Comparison of ENCODE assay signal across 8 mouse cellular contexts in the genomic region with DNA sequence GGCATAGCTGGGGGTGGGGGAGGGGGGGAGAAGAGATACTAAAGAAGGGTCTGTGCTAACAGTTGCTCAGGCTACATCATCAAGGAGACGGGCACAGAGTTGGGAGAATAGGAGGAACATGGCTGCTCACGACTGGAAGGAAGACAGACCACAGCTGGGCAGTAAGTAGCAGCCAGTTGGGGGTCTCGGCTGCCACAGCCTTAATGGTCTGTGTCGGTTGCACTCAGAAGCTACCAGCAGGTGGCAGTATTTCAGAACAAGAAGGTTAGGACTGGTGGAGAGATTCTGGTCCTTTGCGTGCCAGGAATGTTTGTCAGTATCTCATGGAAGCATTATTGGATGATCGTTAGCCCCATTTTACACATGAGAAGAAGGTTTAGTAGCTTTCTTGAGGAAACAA.
DNase-seq lines count a peak whose midpoint lies in the region; ATAC-seq lines count a peak whose summit lies in the region.

No protein-coding gene starts in this region.

- H3K4me3 ChIP-seq in forebrain, embryonic 13.5 days = no peak overlapping the region
- no peak overlapping the region for H3K4me3 ChIP-seq in kidney, embryonic 14.5 days (ENCODE audit: low read length)
- H3K4me3 ChIP-seq in limb, embryonic 13.5 days = no peak overlapping the region
- no peak overlapping the region for H3K4me3 ChIP-seq in neural tube, embryonic 13.5 days

- peak; percentile 80 for ATAC-seq in forebrain, embryonic 13.5 days
- peak; percentile 55 for ATAC-seq in kidney, embryonic 14.5 days (ENCODE audit: low FRiP score, low TSS enrichment)
- ATAC-seq in limb, embryonic 13.5 days (ENCODE audit: low FRiP score, low read depth) = peak; percentile 58; the same call in 1 of the 2 replicates
- ATAC-seq in neural tube, embryonic 13.5 days (ENCODE audit: low read depth) = peak; percentile 59

- H3K27me3 ChIP-seq in forebrain, embryonic 13.5 days = 0 out of 2 replicates have a peak, but pooled peaks cover 5% of the 10 kb centered on the region
- H3K27me3 ChIP-seq in kidney, embryonic 14.5 days (ENCODE audit: control insufficient read depth, insufficient read depth, low read length) = peaks cover 43% of the 10 kb centered on the region
- H3K27me3 ChIP-seq in limb, embryonic 13.5 days = peaks cover 30% of the 10 kb centered on the region
- peaks cover 14% of the 10 kb centered on the region for H3K27me3 ChIP-seq in neural tube, embryonic 13.5 days

- no peak overlapping the region for H3K27ac ChIP-seq in forebrain, embryonic 13.5 days
- H3K27ac ChIP-seq in kidney, embryonic 14.5 days (ENCODE audit: low read depth, low read length) = no peak overlapping the region
- H3K27ac ChIP-seq in limb, embryonic 13.5 days = no peak overlapping the region
- no peak overlapping the region for H3K27ac ChIP-seq in neural tube, embryonic 13.5 days (replicated peaks)

- H3K4me2 ChIP-seq in forebrain, embryonic 13.5 days = no peak overlapping the region
- no peak overlapping the region for H3K4me2 ChIP-seq in kidney, embryonic 14.5 days (replicated peaks; ENCODE audit: low read depth, low read length)
- H3K4me2 ChIP-seq in limb, embryonic 13.5 days (replicated peaks) = no peak overlapping the region
- H3K4me2 ChIP-seq in neural tube, embryonic 13.5 days = no peak overlapping the region

- no peak overlapping the region for H3K9ac ChIP-seq in forebrain, embryonic 13.5 days
- H3K9ac ChIP-seq in kidney, embryonic 14.5 days (ENCODE audit: low read depth, low read length) = no peak overlapping the region
- H3K9ac ChIP-seq in limb, embryonic 13.5 days = no peak overlapping the region
- H3K9ac ChIP-seq in neural tube, embryonic 13.5 days = no peak overlapping the region

- DNase-seq in urinary bladder, adult 18-20 months (ENCODE audit: low spot score in 2 of 2) = peak; percentile 8 to 22
- DNase-seq in urinary bladder, postnatal 4 days (ENCODE audit: low spot score in 2 of 2) = no peak
- DNase-seq in c-Kit-positive CD71-negative TER-119-negative erythroid progenitor cells, embryonic 14.5 days (ENCODE audit: low read depth) = peak; percentile 25
- DNase-seq in thymus, postnatal 4 days = peak; percentile 74

- 12% methylated on average over 6 of the region's 6 CpGs for WGBS in forebrain, embryonic 13.5 days
- WGBS in kidney, embryonic 14.5 days = 8% methylated on average over 6 of the region's 6 CpGs
- 6% methylated on average over 6 of the region's 6 CpGs for WGBS in limb, embryonic 13.5 days
- WGBS in neural tube, embryonic 13.5 days = 13% methylated on average over 6 of the region's 6 CpGs

- H3K9me3 ChIP-seq in forebrain, embryonic 13.5 days (replicated peaks) = no peaks in the 10 kb centered on the region
- H3K9me3 ChIP-seq in kidney, embryonic 14.5 days (ENCODE audit: control insufficient read depth, low read length) = no peaks in the 10 kb centered on the region
- no peaks in the 10 kb centered on the region for H3K9me3 ChIP-seq in limb, embryonic 13.5 days
- no peaks in the 10 kb centered on the region for H3K9me3 ChIP-seq in neural tube, embryonic 13.5 days

- H3K4me1 ChIP-seq in forebrain, embryonic 13.5 days = no peaks in the 10 kb centered on the region
- peaks cover 4% of the 10 kb centered on the region; the same call in 1 of the 2 replicates for H3K4me1 ChIP-seq in kidney, embryonic 14.5 days (ENCODE audit: control insufficient read depth, insufficient read depth, low read length)
- peaks cover 26% of the 10 kb centered on the region for H3K4me1 ChIP-seq in limb, embryonic 13.5 days
- H3K4me1 ChIP-seq in neural tube, embryonic 13.5 days (replicated peaks) = no peaks in the 10 kb centered on the region

- H3K36me3 ChIP-seq in forebrain, embryonic 13.5 days (ENCODE audit: poor library complexity, severe bottlenecking) = no peaks in the 10 kb centered on the region
- H3K36me3 ChIP-seq in kidney, embryonic 14.5 days (ENCODE audit: control insufficient read depth, insufficient read depth, low read length) = no peaks in the 10 kb centered on the region
- no peaks in the 10 kb centered on the region for H3K36me3 ChIP-seq in limb, embryonic 13.5 days
- no peaks in the 10 kb centered on the region for H3K36me3 ChIP-seq in neural tube, embryonic 13.5 days

Comparison
In these comparisons a context has a peak if more than half of its experiments do, and no peak if none do; other contexts are left out.
1. DNase-seq: peak in urinary bladder, adult 18-20 months (2 of 2), c-Kit-positive CD71-negative TER-119-negative erythroid progenitor cells, embryonic 14.5 days (single experiment) and thymus, postnatal 4 days (single experiment); none in urinary bladder, postnatal 4 days (0 of 2).
2. Peak in every context shown above with its lines, with median percentiles within 50 percentile points of each other: ATAC-seq.